Mouse (Mus musculus): Measurements from ENCODE around the gene Fgf10. TPM values are rescaled to one million over a fixed set of nuclear protein-coding genes. Genes with fewer than 3 reads are reported as not detected.

The Fgf10 gene
- 1 to 10 TPM in 1 of 4 experiments, under 1 TPM in 3; 0.33 to 1.4 (median 0.45) TPM for total RNA-seq (2022)

- DNase-seq (ENCODE audit: low spot score): no peak
Measured at GRCm38 (mm10) chr13:118669491-118669890, at the start of gene Fgf10. Fgf10 (plus strand) TSS chr13:118669791.

GRCm38 (mm10) chr13:118629661-118630428 is 39.7 kb upstream of the Fgf10 start:
- DNase-seq (ENCODE audit: low spot score): no peak

GRCm38 (mm10) chr13:118631500-118631899 is 38.1 kb upstream of the Fgf10 start:
- no peak for DNase-seq (ENCODE audit: low spot score)

- no peak for DNase-seq (ENCODE audit: low spot score)
Measured at GRCm38 (mm10) chr13:118636047-118636446, 33.5 kb upstream of the Fgf10 start.

GRCm38 (mm10) chr13:118642585-118642984 is 27.0 kb upstream of the Fgf10 start:
- peak; percentile 13 for DNase-seq (ENCODE audit: low spot score)

GRCm38 (mm10) chr13:118643138-118643537 is 26.5 kb upstream of the Fgf10 start:
- no peak for DNase-seq (ENCODE audit: low spot score)

GRCm38 (mm10) chr13:118656991-118657390 is 12.6 kb upstream of the Fgf10 start:
- no peak for DNase-seq (ENCODE audit: low spot score)

GRCm38 (mm10) chr13:118658031-118658430 is 11.6 kb upstream of the Fgf10 start:
- DNase-seq (ENCODE audit: low spot score): no peak

GRCm38 (mm10) chr13:118658608-118659326 is 10.8 kb upstream of the Fgf10 start:
- no peak for DNase-seq (ENCODE audit: low spot score)

- DNase-seq (ENCODE audit: low spot score): no peak
Measured at GRCm38 (mm10) chr13:118661664-118662063, 7.9 kb upstream of the Fgf10 start.

GRCm38 (mm10) chr13:118664901-118665300 is 4.7 kb upstream of the Fgf10 start:
- DNase-seq (ENCODE audit: low spot score): no peak

GRCm38 (mm10) chr13:118679228-118679627 is 9.6 kb downstream of the Fgf10 start:
- DNase-seq (ENCODE audit: low spot score): no peak

- no peak for DNase-seq (ENCODE audit: low spot score)
Measured at GRCm38 (mm10) chr13:118693049-118693448, 23.5 kb downstream of the Fgf10 start.

GRCm38 (mm10) chr13:118695103-118695502 is 25.5 kb downstream of the Fgf10 start:
- DNase-seq (ENCODE audit: low spot score): no peak

GRCm38 (mm10) chr13:118703727-118704126 is 34.1 kb downstream of the Fgf10 start:
- no peak for DNase-seq (ENCODE audit: low spot score)

GRCm38 (mm10) chr13:118705716-118706115 is 36.1 kb downstream of the Fgf10 start:
- no peak for DNase-seq (ENCODE audit: low spot score)

GRCm38 (mm10) chr13:118709912-118710311 is 40.3 kb downstream of the Fgf10 start:
- no peak for DNase-seq (ENCODE audit: low spot score)

- no peak for DNase-seq (ENCODE audit: low spot score)
Measured at GRCm38 (mm10) chr13:118713626-118714150, 44.1 kb downstream of the Fgf10 start.

GRCm38 (mm10) chr13:118714284-118715065 is 44.9 kb downstream of the Fgf10 start:
- no peak for DNase-seq (ENCODE audit: low spot score)

- DNase-seq (ENCODE audit: low spot score): no peak
Measured at GRCm38 (mm10) chr13:118715066-118716018, 45.8 kb downstream of the Fgf10 start.

GRCm38 (mm10) chr13:118716265-118716664 is 46.7 kb downstream of the Fgf10 start:
- DNase-seq (ENCODE audit: low spot score): no peak
